Mouse (Mus musculus): ENCODE results near the gene Slc45a3. TPM values are rescaled to one million over a fixed set of nuclear protein-coding genes. Genes with fewer than 3 reads are reported as not detected.

Slc45a3 gene
- 10.5 and 12.1 TPM in 2 replicates for polyA plus RNA-seq (2015; fragmentation: Nextera tagmentation; extraction: Ambion mirVana)

DNA sequence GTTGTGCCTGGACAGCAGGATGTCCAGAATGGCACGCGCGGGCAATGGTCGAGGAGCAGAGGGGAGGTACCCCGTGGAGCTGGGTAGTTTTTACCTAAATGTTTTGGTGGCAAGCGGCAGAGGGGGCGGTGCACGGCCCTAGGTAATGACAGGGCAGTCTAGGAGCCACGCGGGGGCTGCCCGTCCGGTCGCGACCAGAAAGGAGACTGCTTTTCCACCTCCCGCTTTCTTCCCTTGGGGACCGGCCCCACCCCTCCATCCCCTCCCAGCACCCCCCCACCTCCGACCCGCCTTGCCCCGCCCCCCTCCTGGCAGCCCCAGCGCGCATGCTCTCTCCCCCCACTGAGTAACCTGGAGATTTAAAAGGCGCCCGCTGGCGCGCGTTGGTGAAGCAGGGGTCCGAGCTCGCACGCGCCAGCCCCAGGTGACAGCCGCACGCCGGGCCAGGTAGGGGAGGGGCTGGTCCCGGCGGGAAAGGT is at the start of gene Slc45a3:
TSS of gene Slc45a3 (plus strand) at position 362 of the 479 bp plus-strand sequence.
- H3K9me3 ChIP-seq (replicated peaks; ENCODE audit: control insufficient read depth, low read length), result no peaks in the 10 kb centered on the region
- peak within 1 kb of the TSS; percentile 79 for H3K9ac ChIP-seq (ENCODE audit: low read length)
- H3K4me1 ChIP-seq (ENCODE audit: control insufficient read depth, insufficient read depth, low read length), result peaks cover 6% of the 10 kb centered on the region; the same call in 1 of the 2 replicates
- H3K27ac ChIP-seq (ENCODE audit: low read length), result peak within 1 kb of the TSS; percentile 23; the same call in 1 of the 2 replicates
- peak; percentile 84; the same call in 1 of the 2 replicates for ATAC-seq (ENCODE audit: insufficient read depth, low FRiP score)
- H3K4me3 ChIP-seq (replicated peaks; ENCODE audit: low read length), result peak within 1 kb of the TSS; percentile 74
- no peaks in the 10 kb centered on the region for H3K36me3 ChIP-seq (ENCODE audit: control insufficient read depth, insufficient read depth, low read length)
- peaks cover 20% of the 10 kb centered on the region; the same call in 1 of the 2 replicates for H3K27me3 ChIP-seq (ENCODE audit: control insufficient read depth, insufficient read depth, low read length)
- H3K4me2 ChIP-seq (ENCODE audit: low read depth, low read length), result peak within 1 kb of the TSS; percentile 99
- WGBS, result 1% methylated on average over 33 of the region's 35 CpGs

DNA sequence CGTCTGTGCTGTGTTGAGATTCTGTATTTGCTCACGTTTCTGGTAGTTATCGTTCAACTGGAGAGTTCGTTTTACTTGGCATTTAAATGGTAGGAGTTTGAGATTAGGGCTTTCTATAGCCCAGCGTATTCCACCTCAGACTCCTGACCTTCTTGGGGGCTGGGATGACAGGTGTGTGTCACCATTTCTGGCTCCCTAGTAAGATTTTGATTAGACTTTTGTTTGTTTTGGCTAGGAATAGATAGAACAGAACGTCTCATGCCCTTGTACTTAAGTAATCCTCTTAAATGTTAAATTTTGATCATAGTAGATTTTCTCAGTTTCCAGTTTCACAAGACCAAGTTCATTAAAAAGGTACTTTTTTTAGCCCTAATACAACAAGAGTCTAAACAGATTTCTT is 45.1 kb upstream of the Slc45a3 start:
- WGBS, result 60% methylated on average over 6 of the region's 6 CpGs
- ATAC-seq (ENCODE audit: insufficient read depth, low FRiP score), result no peak
- H3K9ac ChIP-seq (ENCODE audit: low read length), result no peak overlapping the region
- peaks cover 2% of the 10 kb centered on the region; the same call in 1 of the 2 replicates for H3K36me3 ChIP-seq (ENCODE audit: control insufficient read depth, insufficient read depth, low read length)
- H3K4me3 ChIP-seq (replicated peaks; ENCODE audit: low read length), result no peak overlapping the region
- H3K27ac ChIP-seq (ENCODE audit: low read length), result no peak overlapping the region
- no peaks in the 10 kb centered on the region for H3K27me3 ChIP-seq (ENCODE audit: control insufficient read depth, insufficient read depth, low read length)
- no peak overlapping the region for H3K4me2 ChIP-seq (ENCODE audit: low read depth, low read length)
- no peaks in the 10 kb centered on the region for H3K9me3 ChIP-seq (replicated peaks; ENCODE audit: control insufficient read depth, low read length)
- peaks cover 4% of the 10 kb centered on the region; the same call in 1 of the 2 replicates for H3K4me1 ChIP-seq (ENCODE audit: control insufficient read depth, insufficient read depth, low read length)

DNA sequence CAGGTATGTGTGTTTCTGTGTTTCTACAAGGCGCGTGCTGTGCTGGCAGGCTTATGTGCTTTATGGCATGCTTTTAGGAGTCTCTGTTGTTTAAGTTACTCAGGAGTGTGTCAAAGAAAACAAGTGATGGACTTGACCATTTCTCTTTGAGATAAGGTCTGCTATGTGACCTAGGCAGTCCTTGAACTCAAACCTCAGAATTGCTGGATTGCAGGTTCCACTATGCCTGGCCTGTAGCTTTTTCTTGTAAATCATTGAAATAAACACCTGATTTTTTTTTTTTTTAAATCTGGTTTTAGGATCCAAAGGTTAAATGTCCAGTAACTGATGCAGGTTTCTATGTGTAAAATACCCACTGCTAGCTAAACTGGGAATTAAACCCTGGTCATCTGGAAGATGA is 43.7 kb upstream of the Slc45a3 start:
- H3K9ac ChIP-seq (ENCODE audit: low read length), result no peak overlapping the region
- WGBS, result 95% methylated on average over 2 of the region's 2 CpGs
- no peak overlapping the region for H3K27ac ChIP-seq (ENCODE audit: low read length)
- H3K4me3 ChIP-seq (replicated peaks; ENCODE audit: low read length), result no peak overlapping the region
- no peak for ATAC-seq (ENCODE audit: insufficient read depth, low FRiP score)
- no peak overlapping the region for H3K4me2 ChIP-seq (ENCODE audit: low read depth, low read length)
- H3K27me3 ChIP-seq (ENCODE audit: control insufficient read depth, insufficient read depth, low read length), result no peaks in the 10 kb centered on the region
- peaks cover 4% of the 10 kb centered on the region; the same call in 1 of the 2 replicates for H3K4me1 ChIP-seq (ENCODE audit: control insufficient read depth, insufficient read depth, low read length)
- no peaks in the 10 kb centered on the region for H3K9me3 ChIP-seq (replicated peaks; ENCODE audit: control insufficient read depth, low read length)
- H3K36me3 ChIP-seq (ENCODE audit: control insufficient read depth, insufficient read depth, low read length), result peaks cover 4% of the 10 kb centered on the region; the same call in 1 of the 2 replicates

DNA sequence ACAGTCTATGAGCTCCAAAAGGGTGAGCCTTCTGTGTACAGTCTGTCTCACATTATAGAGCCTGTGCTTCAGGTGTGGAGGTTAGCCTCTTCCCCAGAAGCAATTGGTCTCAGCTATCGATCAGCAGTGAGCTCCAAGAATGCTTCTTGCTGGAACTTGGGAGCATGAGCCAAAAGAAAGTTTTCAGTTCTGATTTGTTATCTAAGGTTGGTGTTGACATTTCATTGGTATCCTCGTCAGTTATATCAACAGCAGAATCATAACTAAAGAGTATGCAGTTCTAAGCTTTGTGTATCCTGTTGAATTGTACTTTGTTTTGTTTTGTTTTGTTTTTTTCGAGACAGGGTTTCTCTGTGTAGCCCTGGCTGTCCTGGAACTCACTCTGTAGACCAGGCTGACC is 40.7 kb upstream of the Slc45a3 start:
- Histone ChIP-seq H3K4me2 (ENCODE audit: low read depth, low read length) (no peak overlapping the region), H3K36me3 (ENCODE audit: control insufficient read depth, insufficient read depth, low read length) (peaks cover 25% of the 10 kb centered on the region), H3K9me3 (replicated peaks; ENCODE audit: control insufficient read depth, low read length) (no peaks in the 10 kb centered on the region), H3K27me3 (ENCODE audit: control insufficient read depth, insufficient read depth, low read length) (no peaks in the 10 kb centered on the region), H3K9ac (ENCODE audit: low read length) (no peak overlapping the region), H3K27ac (ENCODE audit: low read length) (no peak overlapping the region), H3K4me3 (replicated peaks; ENCODE audit: low read length) (no peak overlapping the region), H3K4me1 (ENCODE audit: control insufficient read depth, insufficient read depth, low read length) (peaks cover 4% of the 10 kb centered on the region; the same call in 1 of the 2 replicates)
- WGBS, result 80% methylated on average over 3 of the region's 3 CpGs
- ATAC-seq (ENCODE audit: insufficient read depth, low FRiP score), result no peak

DNA sequence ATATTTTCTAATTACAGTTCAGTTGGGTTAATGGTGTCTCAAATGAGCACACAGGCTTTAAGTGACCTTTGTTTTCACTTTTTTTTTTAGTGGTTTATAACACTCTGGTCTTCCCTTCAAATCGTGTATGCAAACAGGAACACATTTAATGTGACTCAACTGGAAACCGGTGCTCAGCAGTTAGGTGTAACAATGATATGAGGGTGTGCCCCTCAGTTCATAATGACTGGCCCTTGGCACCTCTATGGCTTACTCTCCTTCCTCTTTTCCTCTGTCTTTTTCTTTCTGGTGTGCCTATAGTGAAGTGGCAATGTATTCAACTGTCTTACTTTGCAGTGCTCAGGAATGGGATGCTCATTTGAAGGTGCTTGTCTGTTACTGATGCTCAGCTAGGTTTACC is 29.3 kb upstream of the Slc45a3 start:
- H3K36me3 ChIP-seq (ENCODE audit: control insufficient read depth, insufficient read depth, low read length), result peaks cover 23% of the 10 kb centered on the region
- no peak overlapping the region for H3K9ac ChIP-seq (ENCODE audit: low read length)
- no peak overlapping the region for H3K27ac ChIP-seq (ENCODE audit: low read length)
- H3K4me1 ChIP-seq (ENCODE audit: control insufficient read depth, insufficient read depth, low read length), result 0 out of 2 replicates have a peak, but pooled peaks cover 4% of the 10 kb centered on the region
- ATAC-seq (ENCODE audit: insufficient read depth, low FRiP score), result no peak
- no peak overlapping the region for H3K4me3 ChIP-seq (replicated peaks; ENCODE audit: low read length)
- no peaks in the 10 kb centered on the region for H3K9me3 ChIP-seq (replicated peaks; ENCODE audit: control insufficient read depth, low read length)
- H3K27me3 ChIP-seq (ENCODE audit: control insufficient read depth, insufficient read depth, low read length), result no peaks in the 10 kb centered on the region
- WGBS, result 68% methylated on average over 2 of the region's 2 CpGs
- H3K4me2 ChIP-seq (ENCODE audit: low read depth, low read length), result no peak overlapping the region

DNA sequence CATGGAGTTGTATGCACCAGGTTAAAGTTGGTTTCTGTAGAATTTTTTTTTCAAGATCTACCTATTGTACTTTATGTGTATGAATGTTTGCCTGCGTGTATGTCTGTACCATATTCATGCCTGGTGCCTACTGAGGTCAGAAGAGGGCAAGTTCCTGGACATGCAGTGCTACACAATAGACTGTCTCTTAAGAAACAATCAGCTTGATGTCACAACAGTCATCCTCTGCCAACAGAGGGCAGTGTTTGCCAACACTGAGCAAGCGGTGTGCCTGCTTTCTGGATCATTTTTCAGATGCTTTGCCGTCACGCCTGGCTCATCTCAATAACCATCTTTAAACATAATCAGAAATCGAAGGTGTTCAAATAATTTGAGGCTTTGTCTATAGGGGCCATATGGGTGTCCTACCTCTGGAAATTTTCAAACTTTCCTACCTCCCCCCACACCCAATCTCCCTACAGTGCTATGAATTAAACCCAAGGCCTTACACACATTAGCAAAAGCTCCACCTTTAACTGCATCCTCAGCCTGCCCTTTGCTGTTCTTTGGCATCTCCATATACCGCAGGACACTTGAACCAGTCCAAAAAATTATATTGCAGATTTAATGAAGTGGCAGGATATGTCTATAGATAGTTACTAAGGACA is 25.0 kb upstream of the Slc45a3 start:
- Histone ChIP-seq H3K4me1 (ENCODE audit: control insufficient read depth, insufficient read depth, low read length) (0 out of 2 replicates have a peak, but pooled peaks cover 4% of the 10 kb centered on the region), H3K4me3 (replicated peaks; ENCODE audit: low read length) (no peak overlapping the region), H3K4me2 (ENCODE audit: low read depth, low read length) (no peak overlapping the region), H3K9ac (ENCODE audit: low read length) (no peak overlapping the region), H3K36me3 (ENCODE audit: control insufficient read depth, insufficient read depth, low read length) (peaks cover 5% of the 10 kb centered on the region), H3K27ac (ENCODE audit: low read length) (no peak overlapping the region; the same call in 1 of the 2 replicates), H3K27me3 (ENCODE audit: control insufficient read depth, insufficient read depth, low read length) (no peaks in the 10 kb centered on the region), H3K9me3 (replicated peaks; ENCODE audit: control insufficient read depth, low read length) (no peaks in the 10 kb centered on the region)
- ATAC-seq (ENCODE audit: insufficient read depth, low FRiP score), result no peak
- 48% methylated on average over 6 of the region's 6 CpGs for WGBS

DNA sequence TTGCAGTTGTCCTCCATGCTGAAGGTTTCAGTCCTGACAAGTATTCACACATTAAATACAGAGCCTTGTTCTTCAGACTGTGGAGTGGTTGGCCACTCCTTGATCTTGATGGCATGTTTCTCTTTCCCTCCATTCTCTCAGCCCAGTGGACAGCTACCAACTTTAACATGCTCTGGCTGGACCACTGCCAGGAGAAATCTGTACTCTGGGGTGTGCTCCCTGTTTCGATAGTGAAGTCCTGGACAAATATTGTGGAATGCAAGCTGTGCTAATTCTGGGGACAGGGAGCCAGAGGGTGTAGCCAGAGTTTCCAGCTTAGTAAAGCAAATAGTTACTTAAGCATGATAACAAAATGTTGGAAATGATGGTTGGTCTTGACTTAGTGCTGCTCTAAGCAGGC is 24.0 kb upstream of the Slc45a3 start:
- Histone ChIP-seq H3K36me3 (ENCODE audit: control insufficient read depth, insufficient read depth, low read length) (peaks cover 1% of the 10 kb centered on the region), H3K27ac (ENCODE audit: low read length) (peak overlapping the region; percentile 61), H3K4me2 (ENCODE audit: low read depth, low read length) (no peak overlapping the region), H3K4me3 (replicated peaks; ENCODE audit: low read length) (no peak overlapping the region), H3K9ac (ENCODE audit: low read length) (no peak overlapping the region), H3K4me1 (ENCODE audit: control insufficient read depth, insufficient read depth, low read length) (0 out of 2 replicates have a peak, but pooled peaks cover 4% of the 10 kb centered on the region), H3K27me3 (ENCODE audit: control insufficient read depth, insufficient read depth, low read length) (no peaks in the 10 kb centered on the region), H3K9me3 (replicated peaks; ENCODE audit: control insufficient read depth, low read length) (no peaks in the 10 kb centered on the region)
- peak; percentile 90 for ATAC-seq (ENCODE audit: insufficient read depth, low FRiP score)
- 26% methylated on average over 1 of the region's 1 CpGs for WGBS

DNA sequence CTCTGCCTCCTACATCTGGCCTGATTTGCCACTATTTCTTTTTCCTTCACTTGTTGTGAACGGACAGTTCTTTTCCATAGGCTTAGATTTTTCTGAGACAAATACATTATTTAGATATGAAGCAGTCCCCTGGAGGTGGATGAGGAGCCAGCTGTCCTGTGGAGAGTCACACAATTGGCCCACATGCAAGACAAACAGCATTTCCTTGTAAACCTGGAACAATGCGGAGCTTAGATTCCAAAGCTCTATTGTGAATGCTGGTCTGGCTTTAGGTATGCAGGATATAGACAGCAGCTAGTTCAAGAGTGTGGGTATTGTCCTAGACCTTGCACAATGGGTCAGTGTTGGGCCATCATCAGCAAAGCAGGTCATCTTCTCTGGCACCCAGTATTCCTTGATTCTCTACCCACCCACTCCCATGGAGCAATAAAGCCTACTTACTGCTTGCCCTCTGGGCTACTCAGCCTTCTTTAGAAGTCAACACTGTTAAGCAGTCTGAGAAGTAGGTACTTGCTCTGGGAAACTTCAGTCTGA is 22.0 kb upstream of the Slc45a3 start:
- peaks cover 8% of the 10 kb centered on the region; the same call in 1 of the 2 replicates for H3K4me1 ChIP-seq (ENCODE audit: control insufficient read depth, insufficient read depth, low read length)
- no peaks in the 10 kb centered on the region for H3K9me3 ChIP-seq (replicated peaks; ENCODE audit: control insufficient read depth, low read length)
- WGBS, result 68% methylated on average over 2 of the region's 2 CpGs
- no peak for ATAC-seq (ENCODE audit: insufficient read depth, low FRiP score)
- H3K9ac ChIP-seq (ENCODE audit: low read length), result no peak overlapping the region
- H3K27me3 ChIP-seq (ENCODE audit: control insufficient read depth, insufficient read depth, low read length), result no peaks in the 10 kb centered on the region
- no peak overlapping the region for H3K4me3 ChIP-seq (replicated peaks; ENCODE audit: low read length)
- no peaks in the 10 kb centered on the region; the same call in 1 of the 2 replicates for H3K36me3 ChIP-seq (ENCODE audit: control insufficient read depth, insufficient read depth, low read length)
- no peak overlapping the region for H3K27ac ChIP-seq (ENCODE audit: low read length)
- H3K4me2 ChIP-seq (ENCODE audit: low read depth, low read length), result no peak overlapping the region

DNA sequence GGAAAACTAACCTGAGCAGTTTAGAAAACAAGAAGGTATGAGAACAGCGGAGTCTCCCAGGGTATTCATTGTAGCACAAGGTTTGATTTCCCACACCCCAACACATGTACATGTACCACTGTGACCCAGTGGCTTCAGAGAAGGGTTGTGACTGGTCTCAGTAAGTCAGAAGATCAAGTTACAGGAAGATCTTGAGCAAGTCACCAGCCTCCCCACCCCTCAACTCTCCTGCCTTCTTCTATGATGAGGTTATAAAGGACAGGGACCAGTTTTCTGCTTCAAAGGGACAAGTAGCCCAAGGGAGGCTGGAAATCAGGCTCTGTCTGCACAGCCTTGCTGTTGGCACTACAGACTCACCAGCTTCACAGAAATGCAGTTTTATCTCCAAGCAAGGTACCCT is 21.3 kb upstream of the Slc45a3 start:
- Histone ChIP-seq H3K4me2 (ENCODE audit: low read depth, low read length) (no peak overlapping the region), H3K27ac (ENCODE audit: low read length) (no peak overlapping the region), H3K4me1 (ENCODE audit: control insufficient read depth, insufficient read depth, low read length) (peaks cover 8% of the 10 kb centered on the region; the same call in 1 of the 2 replicates), H3K9ac (ENCODE audit: low read length) (no peak overlapping the region), H3K4me3 (replicated peaks; ENCODE audit: low read length) (no peak overlapping the region), H3K27me3 (ENCODE audit: control insufficient read depth, insufficient read depth, low read length) (no peaks in the 10 kb centered on the region), H3K9me3 (replicated peaks; ENCODE audit: control insufficient read depth, low read length) (no peaks in the 10 kb centered on the region), H3K36me3 (ENCODE audit: control insufficient read depth, insufficient read depth, low read length) (no peaks in the 10 kb centered on the region; the same call in 1 of the 2 replicates)
- 100% methylated on average over 1 of the region's 1 CpGs for WGBS
- ATAC-seq (ENCODE audit: insufficient read depth, low FRiP score), result no peak

Measured in stomach, embryonic 16.5 days (tissue).